Mouse (Mus musculus): ENCODE results near the gene Setd5. TPM values are rescaled to one million over a fixed set of nuclear protein-coding genes. Genes with fewer than 3 reads are reported as not detected.

The Setd5 gene
- total and polyA plus RNA-seq, 3 experiments: 14.6 to 33.5 (median 31.1) TPM

GRCm38 (mm10) chr6:113076012-113076685, 1.0 kb upstream of the Setd5 start:
- Histone ChIP-seq H3K4me1 (ENCODE audit: control insufficient read depth, insufficient read depth, low read length) (peaks cover 5% of the 10 kb centered on the region), H3K27ac (peak overlapping the region; percentile 100), H3K27me3 (ENCODE audit: control insufficient read depth, insufficient read depth, low read length) (no peaks in the 10 kb centered on the region), H3K9ac (ENCODE audit: low read depth, low read length) (peak overlapping the region; percentile 69), H3K36me3 (ENCODE audit: control insufficient read depth, insufficient read depth, low read length) (peaks cover 42% of the 10 kb centered on the region), H3K4me3 (peak overlapping the region; percentile 97), H3K79me2 (replicated peaks; ENCODE audit: control insufficient read depth, insufficient read depth, low read length) (peaks cover 3% of the 10 kb centered on the region)
- DNase-seq: peak; percentile 98 to 99
- peak; percentile 75 for TF ChIP-seq POLR2A (IDR thresholded peaks at IDR 0.05; ENCODE audit: insufficient read depth, low read depth, low read length)
- peak; percentile 80 for TF ChIP-seq EP300 (IDR thresholded peaks at IDR 0.05; ENCODE audit: insufficient read depth, low read depth, low read length)
- TF ChIP-seq CTCF (IDR thresholded peaks at IDR 0.05): peak; percentile 74
- WGBS: under 1% methylated on average over 55 of the region's 55 CpGs
- intact Hi-C loops (cut with DNase I): loop anchor here (1.0 kb wide), 1 partner anchor 30 kb away; the partner anchor contains the start of gene Thumpd3

DNA sequence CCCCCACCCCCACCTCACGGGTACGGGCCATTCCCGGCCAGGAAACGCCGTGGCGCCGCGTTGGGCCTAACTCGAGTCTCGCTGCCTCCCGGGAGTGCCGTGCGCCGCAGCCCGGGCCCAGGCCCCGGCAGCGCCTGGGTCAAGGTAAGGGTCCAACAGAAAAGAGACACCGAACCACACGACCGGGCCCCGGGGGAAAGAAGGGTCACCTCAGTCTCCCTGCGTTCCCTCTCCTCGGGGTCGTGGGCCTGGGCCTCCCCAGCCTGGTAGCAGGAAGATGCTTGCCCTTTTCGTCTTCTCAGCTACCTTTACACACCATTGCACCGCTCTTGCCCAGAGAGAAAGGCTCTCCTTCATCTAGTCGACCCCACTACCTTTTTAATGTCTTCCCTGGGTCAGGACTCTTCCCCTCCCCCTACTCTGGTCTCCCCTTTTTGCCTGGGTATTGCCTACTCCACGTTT, 435 bp downstream of the Setd5 start:
- H3K36me3 ChIP-seq (ENCODE audit: control insufficient read depth, insufficient read depth, low read length): peaks cover 43% of the 10 kb centered on the region
- WGBS: under 1% methylated on average over 28 of the region's 28 CpGs
- H3K79me2 ChIP-seq (replicated peaks; ENCODE audit: control insufficient read depth, insufficient read depth, low read length): peaks cover 5% of the 10 kb centered on the region
- DNase-seq: no peak
- peak overlapping the region; percentile 97 for H3K4me3 ChIP-seq
- no peak for TF ChIP-seq EP300 (IDR thresholded peaks at IDR 0.05; ENCODE audit: insufficient read depth, low read depth, low read length)
- intact Hi-C loops (cut with DNase I): loop anchor here (2.0 kb wide), 1 partner anchor 21 kb away; no protein-coding TSS in a partner anchor
- H3K9ac ChIP-seq (ENCODE audit: low read depth, low read length): peak overlapping the region; percentile 99
- H3K27ac ChIP-seq: peak overlapping the region; percentile 100
- peaks cover 13% of the 10 kb centered on the region for H3K4me1 ChIP-seq (ENCODE audit: control insufficient read depth, insufficient read depth, low read length)
- no peaks in the 10 kb centered on the region for H3K27me3 ChIP-seq (ENCODE audit: control insufficient read depth, insufficient read depth, low read length)

- peak in 1 of 2 experiments; percentile 46 for DNase-seq
- Histone ChIP-seq H3K4me3 (peak overlapping the region; percentile 97), H3K9ac (ENCODE audit: low read depth, low read length) (peak overlapping the region; percentile 99), H3K27me3 (ENCODE audit: control insufficient read depth, insufficient read depth, low read length) (no peaks in the 10 kb centered on the region), H3K4me1 (ENCODE audit: control insufficient read depth, insufficient read depth, low read length) (peaks cover 13% of the 10 kb centered on the region), H3K36me3 (ENCODE audit: control insufficient read depth, insufficient read depth, low read length) (peaks cover 39% of the 10 kb centered on the region), H3K79me2 (replicated peaks; ENCODE audit: control insufficient read depth, insufficient read depth, low read length) (peaks cover 5% of the 10 kb centered on the region), H3K27ac (peak overlapping the region; percentile 100)
- TF ChIP-seq POLR2A (IDR thresholded peaks at IDR 0.05; ENCODE audit: insufficient read depth, low read depth, low read length): no peak
- no peak for TF ChIP-seq EP300 (IDR thresholded peaks at IDR 0.05; ENCODE audit: insufficient read depth, low read depth, low read length)
- TF ChIP-seq CTCF (IDR thresholded peaks at IDR 0.05): 0 out of 2 replicates have a peak, but pooled peaks have one; percentile 20
- intact Hi-C loops (cut with DNase I): loop anchor here (2.0 kb wide), 1 partner anchor 21 kb away; no protein-coding TSS in a partner anchor
- WGBS: under 1% methylated on average over 18 of the region's 18 CpGs
These were observed 1.0 kb downstream of the Setd5 start for GRCm38 (mm10) chr6:113078031-113078721.

DNA sequence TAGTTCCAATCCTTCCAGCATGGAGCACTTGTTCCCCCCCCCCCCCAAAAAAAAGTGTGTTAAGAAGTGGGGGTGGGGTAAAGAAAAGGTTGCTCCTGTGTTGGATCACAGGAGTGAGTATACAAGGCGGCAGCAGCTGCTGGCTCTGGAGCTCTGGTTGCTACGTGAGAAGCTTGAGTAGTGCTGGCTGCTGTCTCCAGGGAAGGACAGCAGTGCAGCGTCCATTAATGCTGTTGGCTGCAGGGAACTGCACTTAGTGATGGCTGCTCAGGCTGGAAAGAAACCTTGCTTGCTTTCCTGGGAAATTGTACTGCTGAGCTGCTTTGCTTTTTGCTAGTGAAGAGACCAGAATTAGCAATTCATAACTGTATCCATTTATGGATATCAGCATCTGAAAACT, 2.3 kb downstream of the Setd5 start:
- Histone ChIP-seq H3K27ac (peak overlapping the region; percentile 100), H3K4me3 (peak overlapping the region; percentile 97), H3K9ac (ENCODE audit: low read depth, low read length) (peak overlapping the region; percentile 66), H3K27me3 (ENCODE audit: control insufficient read depth, insufficient read depth, low read length) (no peaks in the 10 kb centered on the region), H3K36me3 (ENCODE audit: control insufficient read depth, insufficient read depth, low read length) (peaks cover 44% of the 10 kb centered on the region), H3K79me2 (replicated peaks; ENCODE audit: control insufficient read depth, insufficient read depth, low read length) (peaks cover 7% of the 10 kb centered on the region), H3K4me1 (ENCODE audit: control insufficient read depth, insufficient read depth, low read length) (peaks cover 14% of the 10 kb centered on the region)
- peak; percentile 41 to 60 for DNase-seq
- no peak for TF ChIP-seq EP300 (IDR thresholded peaks at IDR 0.05; ENCODE audit: insufficient read depth, low read depth, low read length)
- TF ChIP-seq CTCF (IDR thresholded peaks at IDR 0.05): 0 out of 2 replicates have a peak, but pooled peaks have one; percentile 3
- TF ChIP-seq POLR2A (IDR thresholded peaks at IDR 0.05; ENCODE audit: insufficient read depth, low read depth, low read length): no peak
- intact Hi-C loops (cut with DNase I): loop anchor here (2.0 kb wide), 1 partner anchor 19 kb away; no protein-coding TSS in a partner anchor
- 1% methylated on average over 3 of the region's 3 CpGs for WGBS

GRCm38 (mm10) chr6:113082229-113082628, 5.1 kb downstream of the Setd5 start:
- intact Hi-C loops (cut with DNase I): no loop called here
- 12% methylated on average over 6 of the region's 6 CpGs for WGBS
- Histone ChIP-seq H3K79me2 (replicated peaks; ENCODE audit: control insufficient read depth, insufficient read depth, low read length) (peaks cover 7% of the 10 kb centered on the region), H3K4me1 (ENCODE audit: control insufficient read depth, insufficient read depth, low read length) (peaks cover 14% of the 10 kb centered on the region), H3K27me3 (ENCODE audit: control insufficient read depth, insufficient read depth, low read length) (no peaks in the 10 kb centered on the region), H3K27ac (no peak overlapping the region; the same call in 1 of the 2 replicates), H3K36me3 (ENCODE audit: control insufficient read depth, insufficient read depth, low read length) (peaks cover 42% of the 10 kb centered on the region), H3K9ac (ENCODE audit: low read depth, low read length) (peak overlapping the region; percentile 8), H3K4me3 (no peak overlapping the region)
- TF ChIP-seq CTCF (IDR thresholded peaks at IDR 0.05) (no peak), POLR2A (IDR thresholded peaks at IDR 0.05; ENCODE audit: insufficient read depth, low read depth, low read length) (no peak), EP300 (IDR thresholded peaks at IDR 0.05; ENCODE audit: insufficient read depth, low read depth, low read length) (0 out of 2 replicates have a peak, but pooled peaks have one; percentile 13)
- DNase-seq: no peak

Measured in heart, adult 2 months (tissue).